Mouse (Mus musculus): ENCODE data around the gene Mtrf1.
"Not testable (repeated sequence)": the region's sequence is repeated elsewhere in the genome, so short reads cannot be mapped to it uniquely, and the experiment has no call there.

The Mtrf1 gene

GRCm38 (mm10) chr14:79445055-79445620 lies 47.6 kb downstream of the Mtrf1 start:
- DNase-seq (ENCODE audit: low spot score): no peak

GRCm38 (mm10) chr14:79451681-79452590 lies 54.4 kb downstream of the Mtrf1 start, which contains the start of gene Kbtbd6:
Gene Kbtbd6 (plus strand): TSS chr14:79451835.
- peak; percentile 16 for DNase-seq (ENCODE audit: low spot score)

- DNase-seq (ENCODE audit: low spot score): not testable (repeated sequence)
Measured at GRCm38 (mm10) chr14:79452591-79452934, 55.0 kb downstream of the Mtrf1 start.

GRCm38 (mm10) chr14:79460401-79460800 lies 62.8 kb downstream of the Mtrf1 start:
- no peak for DNase-seq (ENCODE audit: low spot score)

- no peak for DNase-seq (ENCODE audit: low spot score)
Measured at GRCm38 (mm10) chr14:79460988-79461387, 63.4 kb downstream of the Mtrf1 start.

- no peak for DNase-seq (ENCODE audit: low spot score)
Measured at GRCm38 (mm10) chr14:79465623-79466022, 68.1 kb downstream of the Mtrf1 start.

- DNase-seq (ENCODE audit: low spot score): peak; percentile 74
Measured at GRCm38 (mm10) chr14:79467621-79468020, 70.0 kb downstream of the Mtrf1 start.
